Mouse (Mus musculus): ENCODE data around the gene Rhog. TPM values are rescaled to one million over a fixed set of nuclear protein-coding genes. Genes with fewer than 3 reads are reported as not detected.
"Not testable (repeated sequence)": the region's sequence is repeated elsewhere in the genome, so short reads cannot be mapped to it uniquely, and the experiment has no call there.

Rhog gene
- total RNA-seq (2021): 10 to 100 TPM; 15.8 to 16.3 TPM
- long read RNA-seq, transcript Rhog-201 (2 exons, 1,269 nt): major isoform, 7 of 9 reads
- long read RNA-seq, partial matches to known transcripts: 0 of 9 reads
- long read RNA-seq, other reads (novel, unspliced or antisense): 2 of 9 reads

GRCm38 (mm10) chr7:102255954-102256353 lies at the start of gene Rhog:
Rhog (minus strand) TSS chr7:102256054.
- no peak for DNase-seq (ENCODE audit: low spot score in 2 of 2)

GRCm38 (mm10) chr7:102305596-102305995 lies 49.7 kb upstream of the Rhog start:
- no peak for DNase-seq (ENCODE audit: low spot score in 2 of 2)

GRCm38 (mm10) chr7:102302471-102302870 lies 46.6 kb upstream of the Rhog start:
- DNase-seq (ENCODE audit: low spot score in 2 of 2): no peak

GRCm38 (mm10) chr7:102300761-102301160 lies 44.9 kb upstream of the Rhog start:
- no peak for DNase-seq (ENCODE audit: low spot score in 2 of 2)

- no peak for DNase-seq (ENCODE audit: low spot score in 2 of 2)
These were observed 37.4 kb upstream of the Rhog start for GRCm38 (mm10) chr7:102293234-102293633.

GRCm38 (mm10) chr7:102292228-102292627 lies 36.4 kb upstream of the Rhog start:
- no peak for DNase-seq (ENCODE audit: low spot score in 2 of 2)

- DNase-seq (ENCODE audit: low spot score in 2 of 2): no peak
These were observed 33.6 kb upstream of the Rhog start for GRCm38 (mm10) chr7:102289466-102289865.

- no peak for DNase-seq (ENCODE audit: low spot score in 2 of 2)
These were observed 26.4 kb upstream of the Rhog start for GRCm38 (mm10) chr7:102282261-102282660.

- DNase-seq (ENCODE audit: low spot score in 2 of 2): no peak
These were observed 25.5 kb upstream of the Rhog start for GRCm38 (mm10) chr7:102281403-102281802.

GRCm38 (mm10) chr7:102272422-102272948 lies 16.6 kb upstream of the Rhog start:
- no peak for DNase-seq (ENCODE audit: low spot score in 2 of 2)

- no peak for DNase-seq (ENCODE audit: low spot score in 2 of 2)
These were observed 12.5 kb upstream of the Rhog start for GRCm38 (mm10) chr7:102268395-102268748.

- DNase-seq (ENCODE audit: low spot score in 2 of 2): peak; percentile 55 to 68
These were observed 11.9 kb upstream of the Rhog start, which contains the start of gene Stim1 for GRCm38 (mm10) chr7:102267601-102268394. Stim1 (plus strand) TSS chr7:102267806.

- peak; percentile 96 to 98 for DNase-seq (ENCODE audit: low spot score in 2 of 2)
These were observed 11.3 kb upstream of the Rhog start for GRCm38 (mm10) chr7:102267113-102267579.

GRCm38 (mm10) chr7:102266401-102267042 lies 10.7 kb upstream of the Rhog start:
- no peak for DNase-seq (ENCODE audit: low spot score in 2 of 2)

- not testable (repeated sequence) for DNase-seq (ENCODE audit: low spot score in 2 of 2)
These were observed 10.2 kb upstream of the Rhog start for GRCm38 (mm10) chr7:102266021-102266400.

- DNase-seq (ENCODE audit: low spot score in 2 of 2): no peak
These were observed 7.2 kb upstream of the Rhog start for GRCm38 (mm10) chr7:102263020-102263419.

- no peak for DNase-seq (ENCODE audit: low spot score in 2 of 2)
These were observed 4.7 kb upstream of the Rhog start for GRCm38 (mm10) chr7:102260518-102260917.

- DNase-seq (ENCODE audit: low spot score in 2 of 2): no peak
These were observed 4.0 kb upstream of the Rhog start for GRCm38 (mm10) chr7:102259716-102260479.

GRCm38 (mm10) chr7:102258753-102259152 lies 2.9 kb upstream of the Rhog start:
- DNase-seq (ENCODE audit: low spot score in 2 of 2): no peak

GRCm38 (mm10) chr7:102258189-102258588 lies 2.3 kb upstream of the Rhog start:
- peak; percentile 84 to 88 for DNase-seq (ENCODE audit: low spot score in 2 of 2)

GRCm38 (mm10) chr7:102256636-102257035 lies 782 bp upstream of the Rhog start:
- DNase-seq (ENCODE audit: low spot score in 2 of 2): no peak
